Mouse (Mus musculus): Measurements from ENCODE around the gene Akap2.

Akap2 gene

GRCm38 (mm10) chr4:57703574-57704470 lies 13.6 kb upstream of the Akap2 start:
- DNase-seq = no peak

- no peak for DNase-seq
These were observed 12.9 kb upstream of the Akap2 start for GRCm38 (mm10) chr4:57704575-57704974.

- DNase-seq = no peak
These were observed 1.6 kb upstream of the Akap2 start for GRCm38 (mm10) chr4:57715849-57716248.

- no peak for DNase-seq
These were observed 722 bp upstream of the Akap2 start for GRCm38 (mm10) chr4:57716735-57717134.

- DNase-seq = no peak
These were observed 1.9 kb downstream of the Akap2 start for GRCm38 (mm10) chr4:57719370-57719769.

- no peak for DNase-seq
These were observed 3.5 kb downstream of the Akap2 start for GRCm38 (mm10) chr4:57720869-57721361.

GRCm38 (mm10) chr4:57722296-57722695 lies 4.8 kb downstream of the Akap2 start:
- DNase-seq = no peak

GRCm38 (mm10) chr4:57723659-57724058 lies 6.2 kb downstream of the Akap2 start:
- no peak for DNase-seq

- no peak for DNase-seq
These were observed 8.1 kb downstream of the Akap2 start for GRCm38 (mm10) chr4:57725569-57725968.

- DNase-seq = no peak
These were observed 11.2 kb downstream of the Akap2 start for GRCm38 (mm10) chr4:57728611-57729183.

GRCm38 (mm10) chr4:57730047-57730446 lies 12.6 kb downstream of the Akap2 start:
- no peak for DNase-seq

GRCm38 (mm10) chr4:57730801-57731598 lies 13.5 kb downstream of the Akap2 start:
- no peak for DNase-seq

- DNase-seq = no peak
These were observed 14.9 kb downstream of the Akap2 start for GRCm38 (mm10) chr4:57732351-57732750.

GRCm38 (mm10) chr4:57733445-57733844 lies 16.0 kb downstream of the Akap2 start:
- peak; percentile 34 for DNase-seq

GRCm38 (mm10) chr4:57735426-57735825 lies 18.0 kb downstream of the Akap2 start:
- no peak for DNase-seq

- no peak for DNase-seq
These were observed 21.5 kb downstream of the Akap2 start for GRCm38 (mm10) chr4:57738856-57739552.

- no peak for DNase-seq
These were observed 26.0 kb downstream of the Akap2 start for GRCm38 (mm10) chr4:57743325-57743929.

GRCm38 (mm10) chr4:57750651-57751050 lies 33.2 kb downstream of the Akap2 start:
- DNase-seq = no peak

- DNase-seq = no peak
These were observed 33.6 kb downstream of the Akap2 start for GRCm38 (mm10) chr4:57751054-57751453.

GRCm38 (mm10) chr4:57751566-57751965 lies 34.1 kb downstream of the Akap2 start:
- no peak for DNase-seq

GRCm38 (mm10) chr4:57755085-57755484 lies 37.6 kb downstream of the Akap2 start:
- DNase-seq = no peak

- DNase-seq = no peak
These were observed 40.5 kb downstream of the Akap2 start for GRCm38 (mm10) chr4:57757997-57758396.
